Mouse (Mus musculus) ovary, postnatal 14 days (tissue): ENCODE measurements at regions not wholly inside any gene's neighbourhood (a gene's known extent, or its start where the extent isn't known, plus 50 kb on each side); places are given as distances from the start of the nearest gene placed in this dataset.
"Not testable (repeated sequence)": the region's sequence is repeated elsewhere in the genome, so short reads cannot be mapped to it uniquely, and the experiment has no call there.

Experiments
- DNase-seq: peaks from one replicate; pipeline ENCODE4 v3.0.0; 2022; ENCODE audit warnings: low spot score

DNA sequence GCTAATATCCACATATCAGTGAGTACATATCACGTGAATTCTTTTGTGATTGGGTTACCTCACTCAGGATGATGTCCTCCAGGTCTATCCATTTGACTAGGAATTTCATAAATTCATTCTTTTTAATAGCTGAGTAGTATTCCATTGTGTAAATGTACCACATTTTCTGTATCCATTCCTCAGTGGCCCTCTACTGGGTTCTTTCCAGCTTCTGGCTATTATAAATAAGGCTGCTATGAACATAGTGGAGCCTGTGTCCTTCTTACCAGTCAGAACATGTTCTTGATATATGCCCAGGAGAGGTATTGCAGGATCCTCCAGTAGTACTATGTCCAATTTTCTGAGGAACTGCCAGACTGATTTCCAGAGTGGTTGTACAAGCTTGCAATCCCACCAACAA is 884.0 kb upstream of the Lrrc4c start:
- not testable (repeated sequence) for DNase-seq

DNA sequence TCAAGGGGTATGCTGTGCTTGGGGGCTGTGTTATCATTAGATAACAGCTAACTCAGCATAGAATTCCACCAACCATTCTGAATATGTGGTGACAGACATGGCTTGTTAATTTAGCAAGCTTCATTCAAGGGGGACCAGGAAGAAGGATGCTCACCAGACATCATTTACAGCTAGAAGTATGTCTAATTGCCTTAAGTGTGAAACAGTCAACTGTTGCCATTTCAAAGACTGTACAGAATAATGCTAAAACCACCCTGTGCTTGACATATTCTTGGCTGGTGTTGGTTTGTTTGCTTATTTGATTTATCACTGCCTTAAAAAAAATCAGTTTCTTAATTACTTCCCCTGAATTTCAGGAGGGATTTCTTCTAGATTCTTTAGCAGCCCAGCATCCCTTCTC is 877.0 kb upstream of the Lrrc4c start:
- DNase-seq, result no peak

DNA sequence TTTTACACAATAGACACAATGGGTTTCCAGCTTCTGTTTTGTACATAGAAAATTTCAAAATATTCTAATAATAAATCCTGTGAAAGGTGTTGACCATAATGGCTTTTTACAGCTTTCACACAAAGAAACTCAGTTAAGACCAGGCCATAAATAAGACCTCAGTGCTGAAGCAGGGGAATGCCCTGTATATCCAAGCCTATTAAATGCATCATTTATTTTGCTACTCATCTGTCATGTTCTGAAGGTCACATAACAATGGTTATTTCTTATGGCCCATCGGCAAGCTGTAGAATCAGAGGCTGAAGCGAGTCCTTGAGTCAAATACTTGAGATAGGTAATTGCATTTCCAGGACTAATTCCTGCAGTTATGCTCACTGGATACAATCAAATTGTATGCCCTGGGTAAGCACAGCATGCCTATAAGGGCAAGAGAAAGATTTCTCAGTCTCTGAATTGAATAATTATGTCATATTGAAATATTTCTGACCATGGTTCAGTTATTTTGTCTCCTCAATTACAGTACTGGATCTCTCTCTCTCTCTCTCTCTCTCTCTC is 874.6 kb upstream of the Lrrc4c start:
- no peak for DNase-seq

DNA sequence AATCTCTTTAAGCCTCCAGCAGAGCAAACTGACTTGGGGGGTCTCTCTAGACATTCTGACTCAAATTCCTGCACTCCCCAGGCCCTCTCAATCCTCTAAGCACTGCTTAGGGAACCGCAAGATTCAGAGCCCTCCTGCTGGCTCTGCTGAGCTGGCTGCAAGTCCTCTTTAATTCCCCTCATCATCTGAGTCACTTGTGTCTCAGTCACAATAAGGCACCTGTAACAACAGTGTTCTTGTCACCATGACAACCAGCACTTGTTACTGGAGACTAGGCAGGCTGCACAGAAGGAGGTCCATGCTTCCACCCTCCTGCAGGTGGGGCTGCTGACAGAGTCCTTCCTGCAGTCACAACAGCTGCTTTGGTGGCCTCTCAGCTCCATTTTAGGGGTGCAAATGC is 869.1 kb upstream of the Lrrc4c start:
- no peak for DNase-seq

DNA sequence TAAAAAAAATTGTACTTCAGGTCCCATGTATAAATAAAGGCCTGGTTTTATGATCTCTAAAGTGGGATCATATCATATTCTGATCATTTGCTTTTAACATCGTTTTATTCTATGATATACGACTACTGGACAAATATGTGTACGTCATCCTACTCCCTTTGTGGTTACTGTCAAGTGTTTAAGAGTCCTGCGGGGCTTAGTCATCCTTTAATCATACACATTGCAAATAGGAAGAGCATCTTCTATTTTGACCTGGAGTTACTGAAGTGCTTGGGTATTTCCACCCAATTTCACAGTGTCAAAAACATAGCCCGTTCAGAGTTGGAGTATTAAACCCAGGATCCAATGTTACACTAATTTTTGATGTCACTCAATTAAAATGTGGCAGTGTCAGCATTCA is 838.1 kb upstream of the Lrrc4c start:
- DNase-seq, result no peak

DNA sequence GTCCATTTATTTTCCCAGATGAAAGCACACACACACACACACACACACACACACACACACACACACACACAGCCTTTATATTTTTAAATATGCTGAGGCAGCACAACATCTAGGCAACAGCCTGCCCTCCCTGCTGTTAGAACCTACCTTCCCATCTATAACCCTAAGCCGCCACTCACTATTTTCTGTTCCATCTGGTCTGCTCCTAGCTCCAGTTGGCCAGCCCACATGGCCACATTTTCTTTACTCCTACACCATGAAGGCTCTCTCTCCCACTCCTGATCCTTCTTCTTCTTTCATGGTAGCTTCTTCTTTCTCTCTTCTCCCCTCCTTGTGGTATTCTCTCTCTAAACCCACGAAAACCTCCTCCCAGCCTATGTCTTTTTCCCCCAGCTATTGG is 834.6 kb upstream of the Lrrc4c start:
- no peak for DNase-seq

DNA sequence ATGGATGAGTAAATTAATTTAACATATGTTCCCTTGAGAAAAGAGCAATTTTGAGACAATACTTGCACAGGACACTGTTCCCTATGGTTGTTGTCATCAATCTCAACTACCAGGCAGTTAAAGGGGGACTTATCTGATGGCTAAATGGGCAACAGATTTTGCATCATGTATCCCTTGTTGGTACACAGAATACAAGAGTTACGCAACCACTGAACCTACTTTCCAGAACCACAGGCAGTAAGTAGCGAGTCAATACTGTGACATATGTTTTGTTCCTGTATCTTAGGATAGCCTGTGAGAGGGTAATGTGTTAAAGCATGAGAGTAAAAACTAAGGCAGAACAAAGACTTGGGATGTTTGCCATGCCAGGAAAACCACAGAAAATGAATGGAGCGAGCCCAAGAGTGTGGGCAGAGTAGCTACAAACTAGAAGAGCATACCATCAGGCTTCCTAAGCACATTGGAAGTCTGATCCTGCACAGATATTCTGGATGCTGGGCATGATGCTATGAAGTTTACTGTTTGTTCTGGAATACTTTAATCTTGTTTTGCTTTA is 830.3 kb upstream of the Lrrc4c start:
- no peak for DNase-seq

DNA sequence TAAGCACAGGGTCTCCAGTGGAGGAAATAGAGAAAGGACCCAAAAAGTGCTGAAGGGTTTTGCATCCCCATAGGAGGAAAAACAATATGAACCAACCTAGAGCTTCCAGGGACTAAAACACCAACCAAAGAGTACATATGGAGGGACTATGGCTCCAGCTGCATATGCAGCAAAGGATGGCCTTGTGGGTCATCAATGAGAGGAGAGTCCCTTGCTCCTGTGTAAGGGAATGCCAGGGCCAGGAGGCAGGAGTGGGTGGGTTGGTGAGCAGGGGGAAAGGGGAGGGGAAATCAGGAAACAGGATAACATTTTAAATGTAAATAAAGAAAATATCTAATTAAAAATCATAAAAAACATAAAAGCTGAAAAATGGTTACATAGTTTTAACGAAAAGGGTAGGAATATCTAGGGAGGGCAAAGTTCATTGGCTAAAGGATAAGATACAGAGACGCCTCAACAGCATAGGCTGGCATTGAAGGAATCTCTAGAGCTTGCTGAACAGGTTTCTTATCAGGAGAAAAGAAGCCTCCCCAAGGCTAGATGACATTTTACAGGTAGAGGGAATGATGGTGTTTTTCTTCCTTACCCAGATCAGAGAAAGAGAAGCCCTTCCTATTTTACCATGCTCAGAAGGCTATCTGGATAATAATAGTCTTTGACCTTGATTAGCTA is 823.8 kb upstream of the Lrrc4c start:
- no peak for DNase-seq

DNA sequence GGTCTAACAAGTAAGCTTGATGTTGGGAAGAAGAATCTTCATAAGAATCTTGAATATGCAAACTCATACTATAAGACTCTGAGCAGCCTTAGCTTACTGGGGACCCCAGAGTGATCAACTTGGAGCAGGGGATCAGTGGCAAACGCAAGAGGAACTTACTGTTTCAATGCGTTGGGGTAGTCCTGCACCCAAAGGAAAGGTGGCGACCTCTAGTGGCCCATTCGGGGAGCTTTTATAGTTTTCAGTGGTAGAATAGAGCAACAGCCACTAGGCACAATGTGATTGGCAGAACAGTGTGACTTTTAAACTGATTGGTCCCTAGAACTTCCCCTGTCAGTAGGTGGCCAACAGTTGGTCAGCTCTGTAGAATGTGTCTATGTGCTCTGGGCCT is 823.3 kb upstream of the Lrrc4c start:
- DNase-seq, result peak; percentile 11

DNA sequence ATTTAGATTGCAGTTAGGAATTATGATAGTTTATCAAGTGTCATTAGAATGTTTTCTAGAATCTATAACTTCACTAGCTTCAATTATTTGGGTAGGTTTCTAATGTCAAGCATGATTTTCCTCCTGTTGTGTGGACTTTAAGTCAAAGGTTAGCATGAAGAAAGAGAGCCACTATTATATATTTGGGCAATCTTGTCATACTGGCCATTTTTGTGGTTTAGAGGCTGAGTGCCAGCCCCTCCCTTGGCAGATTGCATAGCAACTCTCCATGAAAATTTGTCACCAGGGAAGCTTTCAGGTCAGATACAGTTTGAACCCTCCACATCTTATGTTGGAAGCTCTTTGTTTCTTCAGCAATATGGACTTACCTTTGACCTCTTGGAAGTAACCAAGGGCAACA is 806.7 kb upstream of the Lrrc4c start:
- DNase-seq, result no peak

DNA sequence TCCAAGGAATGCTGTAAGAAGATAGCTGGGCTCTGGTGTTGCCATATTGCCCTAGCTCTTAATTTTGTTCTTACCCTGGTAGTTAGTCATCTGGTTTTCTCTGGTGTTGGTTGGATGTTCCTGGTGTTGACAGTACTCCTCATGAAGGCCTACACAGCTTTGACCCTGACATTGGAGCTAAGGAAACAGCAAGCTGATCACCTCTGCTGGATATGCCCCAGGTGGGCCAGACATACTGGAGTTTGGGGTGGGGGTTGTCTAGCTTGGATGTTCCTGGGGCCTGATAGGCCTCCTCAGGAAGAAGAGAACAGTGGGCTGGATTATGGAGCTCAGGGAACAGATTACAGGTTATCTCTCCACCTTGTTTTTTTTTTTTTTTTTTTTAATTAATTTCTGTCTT is 796.3 kb upstream of the Lrrc4c start:
- no peak for DNase-seq

DNA sequence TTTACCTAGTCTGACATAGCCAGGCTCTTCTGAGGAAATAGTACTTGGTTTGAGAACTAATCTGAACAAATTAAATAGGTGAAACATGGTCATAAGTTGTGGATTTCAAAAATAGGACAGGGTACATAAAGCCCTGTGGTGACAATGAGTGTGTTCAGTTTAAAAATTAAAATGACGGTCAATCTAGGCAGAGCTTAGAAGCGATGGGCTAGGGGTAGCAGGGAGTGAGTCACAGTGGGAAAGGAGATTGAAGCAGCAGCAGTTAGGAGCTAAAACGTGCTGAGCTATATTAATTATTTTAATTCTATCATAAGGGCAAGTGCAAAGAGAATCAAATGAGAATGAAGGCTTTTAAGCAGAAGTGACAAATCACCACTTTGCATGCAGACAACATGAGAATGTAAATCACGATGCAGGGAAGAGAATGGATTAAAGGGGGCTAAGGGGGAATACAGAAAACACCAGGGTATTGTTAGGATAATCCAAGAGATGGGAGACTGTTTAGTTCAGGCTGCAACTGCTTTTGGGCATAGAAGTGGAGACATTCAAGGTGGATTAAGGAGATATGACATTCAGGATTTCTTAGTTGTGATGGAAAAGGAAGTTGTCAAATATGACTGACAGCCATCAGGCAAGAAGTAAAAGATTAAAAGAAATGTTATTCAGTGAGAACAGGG is 793.2 kb upstream of the Lrrc4c start:
- DNase-seq, result no peak

DNA sequence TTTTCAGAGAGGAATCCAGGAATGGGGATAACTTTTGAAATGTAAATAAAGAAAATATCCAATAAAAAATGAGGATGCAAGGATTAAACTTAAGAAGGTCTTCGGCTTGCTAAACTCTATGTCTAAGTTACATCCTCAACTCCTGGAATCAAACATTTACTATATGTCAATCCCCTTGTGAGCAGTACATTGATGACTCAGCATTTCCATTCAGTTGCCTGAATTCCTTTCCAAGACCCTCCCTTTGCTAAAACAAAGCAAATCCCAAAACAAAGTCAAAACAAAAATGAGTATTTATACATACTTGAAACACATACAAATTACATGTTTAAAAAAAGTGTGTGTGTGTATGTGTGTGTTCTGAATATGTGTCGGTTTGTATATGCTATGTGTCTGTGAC is 753.9 kb upstream of the Lrrc4c start:
- no peak for DNase-seq

DNA sequence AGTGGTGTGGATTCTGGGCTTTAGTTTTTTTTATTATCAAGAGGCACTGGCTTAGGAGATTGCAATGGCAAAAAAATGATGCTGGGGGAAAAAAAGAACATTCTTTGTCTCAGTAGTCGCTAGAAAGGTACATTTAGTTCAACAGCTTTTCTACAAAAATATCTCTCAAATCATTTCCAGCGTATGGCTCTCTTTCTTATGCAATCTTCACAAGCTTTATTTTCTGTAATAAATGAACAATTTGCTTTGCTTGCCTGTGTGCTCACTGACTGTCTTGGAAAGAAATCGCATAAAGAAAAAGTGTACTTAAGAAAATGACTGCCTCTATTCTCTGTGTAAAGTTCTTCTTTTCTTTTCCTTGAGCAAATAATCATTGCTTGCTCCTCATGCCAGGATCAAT is 742.1 kb upstream of the Lrrc4c start:
- no peak for DNase-seq

DNA sequence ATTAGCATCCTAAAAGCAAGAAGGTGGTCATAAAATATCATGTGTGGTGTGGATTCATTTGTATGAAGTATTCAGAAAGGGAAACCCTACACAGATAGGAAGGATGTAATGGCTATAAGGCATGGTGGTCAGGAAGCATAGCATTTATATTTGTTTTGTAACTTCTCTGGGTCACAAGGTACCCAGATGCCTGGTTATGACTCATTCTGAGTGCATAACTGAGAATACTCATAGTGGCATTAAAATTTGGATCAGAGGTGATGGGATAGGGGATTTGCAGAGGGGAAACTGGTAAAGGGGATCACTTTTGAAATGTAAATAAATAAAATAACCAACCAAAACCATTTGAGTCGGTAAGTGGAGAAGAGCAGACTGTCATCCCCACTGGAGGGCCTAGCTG is 738.8 kb upstream of the Lrrc4c start:
- no peak for DNase-seq

DNA sequence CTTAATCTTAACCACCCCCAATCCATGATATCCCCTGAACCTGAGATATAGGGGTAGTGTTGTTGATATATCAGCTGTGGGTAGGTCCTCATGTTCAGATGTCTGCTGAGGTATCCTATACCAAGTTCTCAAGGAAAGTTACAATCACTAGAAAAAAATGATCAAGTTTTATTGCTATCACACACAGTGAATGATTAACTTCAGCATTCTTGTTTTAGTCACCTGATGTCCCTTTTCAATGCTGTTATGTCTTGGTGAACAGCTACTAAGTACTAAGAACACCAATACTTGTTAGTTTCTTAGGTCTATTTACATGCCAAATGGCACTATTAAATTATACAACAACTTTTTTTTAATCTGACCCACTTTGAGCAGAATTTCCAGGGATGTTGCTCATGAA is 732.0 kb upstream of the Lrrc4c start:
- no peak for DNase-seq

DNA sequence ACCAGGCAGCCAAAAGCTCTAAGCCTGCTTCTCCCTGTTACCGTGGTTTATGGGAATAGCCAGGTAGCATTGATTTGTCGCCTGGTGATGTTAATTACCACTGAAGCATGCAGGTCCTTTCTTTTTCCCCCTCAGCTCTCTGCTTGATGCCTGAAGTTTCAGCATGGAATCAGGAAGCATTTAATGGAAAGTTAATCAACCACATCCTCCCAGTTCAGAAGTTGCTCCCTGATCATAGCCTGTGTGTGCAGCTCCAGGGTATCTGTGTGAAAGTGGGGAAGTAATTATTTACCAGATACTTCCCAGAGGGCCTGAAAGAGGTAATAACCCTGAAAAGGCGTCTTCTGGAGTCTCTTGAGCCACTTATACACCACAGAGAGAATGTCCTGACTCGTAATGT is 730.9 kb upstream of the Lrrc4c start:
- no peak for DNase-seq

DNA sequence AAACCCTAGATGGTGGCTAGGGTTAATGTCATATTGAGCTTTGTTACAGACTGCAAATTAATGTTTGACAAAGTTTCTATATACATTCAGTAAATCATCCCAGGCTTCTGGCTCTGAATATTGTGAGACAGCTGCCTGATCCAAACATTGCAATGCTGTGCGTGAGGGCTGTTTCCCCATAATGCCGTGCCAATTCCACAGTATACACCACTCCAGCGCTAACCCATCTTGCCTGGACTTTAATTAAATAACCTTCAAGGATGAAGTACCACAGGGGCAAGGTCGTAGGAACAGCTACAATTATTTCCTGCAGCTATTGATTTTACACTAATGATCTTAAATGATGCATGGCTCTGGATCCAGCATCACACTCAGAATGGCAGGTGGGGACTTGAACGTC is 704.6 kb upstream of the Lrrc4c start:
- DNase-seq, result no peak

DNA sequence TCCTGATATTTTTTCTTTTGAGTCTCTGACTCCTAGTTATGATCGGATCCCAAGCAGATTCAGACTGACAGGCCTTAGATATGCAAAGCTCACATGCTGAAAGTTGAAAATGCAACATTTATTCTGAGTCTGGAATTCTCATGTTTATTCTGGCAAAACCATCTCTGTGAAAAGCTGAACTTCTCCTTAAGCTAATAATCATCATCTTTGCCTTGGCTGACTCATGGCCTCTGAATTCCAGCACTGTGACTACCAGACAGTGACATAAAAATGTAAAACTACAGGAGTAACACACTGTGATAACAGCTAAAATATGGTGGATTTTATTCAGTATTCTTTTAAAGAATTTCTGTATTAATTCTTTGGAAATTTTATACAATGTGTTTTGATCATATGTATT is 680.4 kb upstream of the Lrrc4c start:
- no peak for DNase-seq

DNA sequence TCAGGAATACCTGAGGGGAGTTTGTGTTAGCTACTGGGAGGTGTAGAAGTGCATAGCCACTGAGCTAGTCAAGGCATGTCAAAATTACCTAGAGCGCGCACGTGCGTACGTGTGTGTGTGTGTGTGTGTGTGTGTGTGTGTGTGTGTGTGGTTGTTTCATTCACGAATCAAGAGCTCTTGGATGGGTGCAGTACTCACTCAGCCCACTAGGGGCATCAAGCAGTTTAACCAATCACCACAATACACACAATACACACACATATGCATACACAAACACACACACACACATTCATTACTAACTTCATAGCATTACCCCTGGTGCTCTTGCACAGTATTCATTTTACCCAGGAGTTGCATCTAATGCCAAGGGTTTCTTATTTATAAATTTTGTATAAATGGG is 643.6 kb upstream of the Lrrc4c start:
- DNase-seq, result no peak

DNA sequence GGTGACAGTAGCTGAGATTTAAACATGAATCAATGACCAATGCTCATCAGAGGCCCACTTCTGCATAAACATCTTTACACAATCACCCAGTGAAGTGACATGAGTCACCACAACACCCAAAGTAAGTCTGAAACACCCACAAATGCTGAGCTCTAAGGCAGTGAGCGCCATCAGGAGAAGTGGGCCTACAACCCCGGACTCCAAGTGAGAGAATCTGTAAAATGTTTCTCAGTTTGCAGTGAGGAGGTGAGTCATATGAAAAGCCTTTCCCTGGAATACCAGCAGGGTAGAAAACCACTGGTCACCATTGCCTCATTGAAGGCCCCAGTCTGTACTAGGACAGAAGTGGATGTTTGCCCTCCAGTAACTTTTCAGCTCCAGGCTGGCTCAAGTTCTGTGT is 602.6 kb upstream of the Lrrc4c start:
- DNase-seq, result no peak
